Mouse (Mus musculus): ENCODE data around the gene Borcs6. TPM values are rescaled to one million over a fixed set of nuclear protein-coding genes. Genes with fewer than 3 reads are reported as not detected.

Borcs6 gene
- polyA plus RNA-seq, 1 experiment from 2014 or later = 11.1 TPM

Other genes starting within 250 kb of the Borcs6 start
- 58.3 and 61.3 TPM in 2 replicates for gene Ndel1, start 187.9 kb upstream of the Borcs6 start, polyA plus RNA-seq (2016; fragmentation: Nextera tagmentation; extraction: Ambion mirVana)
- 0.06 TPM in 1 of 2 replicates, not detected in the other for gene Rnf222, start 171.2 kb upstream of the Borcs6 start, polyA plus RNA-seq (2016; fragmentation: Nextera tagmentation; extraction: Ambion mirVana)
- gene Rpl26, start 158.1 kb upstream of the Borcs6 start, polyA plus RNA-seq (2016; fragmentation: Nextera tagmentation; extraction: Ambion mirVana) = 781 and 837 TPM in 2 replicates
- gene Odf4, start 132.6 kb upstream of the Borcs6 start, polyA plus RNA-seq (2016; fragmentation: Nextera tagmentation; extraction: Ambion mirVana) = 0.18 and 0.54 TPM in 2 replicates
- gene Arhgef15, start 102.2 kb upstream of the Borcs6 start, polyA plus RNA-seq (2016; fragmentation: Nextera tagmentation; extraction: Ambion mirVana) = 5.6 and 6.4 TPM in 2 replicates
- 2.1 and 2.6 TPM in 2 replicates for gene Slc25a35, start 91.6 kb upstream of the Borcs6 start, polyA plus RNA-seq (2016; fragmentation: Nextera tagmentation; extraction: Ambion mirVana)
- 54.1 and 57.8 TPM in 2 replicates for gene Rangrf, start 84.5 kb upstream of the Borcs6 start, polyA plus RNA-seq (2016; fragmentation: Nextera tagmentation; extraction: Ambion mirVana)
- 35.4 and 40.4 TPM in 2 replicates for gene Pfas, start 51.3 kb upstream of the Borcs6 start, polyA plus RNA-seq (2016; fragmentation: Nextera tagmentation; extraction: Ambion mirVana)
- gene Ctc1, start 43.8 kb upstream of the Borcs6 start, polyA plus RNA-seq (2016; fragmentation: Nextera tagmentation; extraction: Ambion mirVana) = 71.0 and 81.5 TPM in 2 replicates
- gene Aurkb, start 14.1 kb upstream of the Borcs6 start, polyA plus RNA-seq (2016; fragmentation: Nextera tagmentation; extraction: Ambion mirVana) = 163 and 169 TPM in 2 replicates
- gene Tmem107, start 11.1 kb downstream of the Borcs6 start, polyA plus RNA-seq (2016; fragmentation: Nextera tagmentation; extraction: Ambion mirVana) = 53.4 and 56.9 TPM in 2 replicates
- 103 and 121 TPM in 2 replicates for gene Vamp2, start 28.8 kb downstream of the Borcs6 start, polyA plus RNA-seq (2016; fragmentation: Nextera tagmentation; extraction: Ambion mirVana)
- gene Per1, start 35.5 kb downstream of the Borcs6 start, polyA plus RNA-seq (2016; fragmentation: Nextera tagmentation; extraction: Ambion mirVana) = 7.8 and 12.3 TPM in 2 replicates
- 0.31 and 0.43 TPM in 2 replicates for gene Hes7, start 60.7 kb downstream of the Borcs6 start, polyA plus RNA-seq (2016; fragmentation: Nextera tagmentation; extraction: Ambion mirVana)
- gene 9130213A22Rik, start 62.9 kb downstream of the Borcs6 start, polyA plus RNA-seq (2016; fragmentation: Nextera tagmentation; extraction: Ambion mirVana) = 0.11 TPM in 1 of 2 replicates, not detected in the other
- 0.19 and 0.55 TPM in 2 replicates for gene Aloxe3, start 66.2 kb downstream of the Borcs6 start, polyA plus RNA-seq (2016; fragmentation: Nextera tagmentation; extraction: Ambion mirVana)
- not detected in 2 replicates for gene Alox12b, start 97.3 kb downstream of the Borcs6 start, polyA plus RNA-seq (2016; fragmentation: Nextera tagmentation; extraction: Ambion mirVana)
- gene Alox8, start 138.1 kb downstream of the Borcs6 start, polyA plus RNA-seq (2016; fragmentation: Nextera tagmentation; extraction: Ambion mirVana) = not detected in 2 replicates
- gene Gucy2e, start 177.3 kb downstream of the Borcs6 start, polyA plus RNA-seq (2016; fragmentation: Nextera tagmentation; extraction: Ambion mirVana) = 0.17 and 0.19 TPM in 2 replicates